Comparison of ENCODE assay signal across 8 mouse cellular contexts in genomic region chr11:69757303-69758089, GRCm38 (mm10). TPM values are rescaled to one million over a fixed set of nuclear protein-coding genes. Genes with fewer than 3 reads are reported as not detected.
A peak's percentile ranks its signal among the peaks of the same experiment; 100 is the strongest.
DNase-seq lines count a peak whose midpoint lies in the region; ATAC-seq and TF ChIP-seq lines count a peak whose summit lies in the region.

No protein-coding gene starts in this region.

- no peaks in the 10 kb centered on the region for H3K9me3 ChIP-seq in heart, embryonic 13.5 days
- no peaks in the 10 kb centered on the region for H3K9me3 ChIP-seq in G1E (replicated peaks)
- no peaks in the 10 kb centered on the region for H3K9me3 ChIP-seq in hindbrain, embryonic 10.5 days

- ATAC-seq in heart, embryonic 13.5 days (ENCODE audit: extremely low read depth, insufficient number of reproducible peaks, low FRiP score, low TSS enrichment): no peak
- no peak for ATAC-seq in G1E (ENCODE audit: extremely low read depth, insufficient number of reproducible peaks, low FRiP score, poor library complexity, severe bottlenecking)
- ATAC-seq in megakaryocyte progenitor cell, adult 5-6 weeks (replicated peaks; ENCODE audit: poor library complexity): peak; percentile 1; the same call in 1 of the 2 replicates

- H3K4me2 ChIP-seq in heart, embryonic 13.5 days: peak overlapping the region; percentile 75

- peak overlapping the region; percentile 99 for H3K27ac ChIP-seq in heart, embryonic 13.5 days (replicated peaks)
- peak overlapping the region; percentile 97 for H3K27ac ChIP-seq in hindbrain, embryonic 10.5 days

- 41% methylated on average over 9 of the region's 9 CpGs for WGBS in heart, embryonic 13.5 days
- WGBS in hindbrain, embryonic 10.5 days: 47% methylated on average over 9 of the region's 9 CpGs

- peaks cover 3% of the 10 kb centered on the region; the same call in 1 of the 2 replicates for H3K36me3 ChIP-seq in heart, embryonic 13.5 days
- H3K36me3 ChIP-seq in G1E (replicated peaks): peaks cover 13% of the 10 kb centered on the region
- H3K36me3 ChIP-seq in hindbrain, embryonic 10.5 days: no peaks in the 10 kb centered on the region

- intact Hi-C loops in left cerebral cortex, postnatal 14 days (cut with DNase I): loop anchor here (2.0 to 5.0 kb wide), 3 partner anchors 75 to 100 kb away; partner anchors contain the start of genes Nlgn2, Senp3, Sox15 and Tmem256

- peaks cover 56% of the 10 kb centered on the region for H3K4me1 ChIP-seq in heart, embryonic 13.5 days
- H3K4me1 ChIP-seq in G1E (ENCODE audit: insufficient read depth, low read depth, low read length): peaks cover 66% of the 10 kb centered on the region
- H3K4me1 ChIP-seq in hindbrain, embryonic 10.5 days (replicated peaks): peaks cover 59% of the 10 kb centered on the region

- H3K9ac ChIP-seq in heart, embryonic 13.5 days: peak overlapping the region; percentile 95

- no peak for TF ChIP-seq CTCF in G1E (IDR thresholded peaks at IDR 0.05; ENCODE audit: low read depth, low read length)

- H3K27me3 ChIP-seq in heart, embryonic 13.5 days (replicated peaks): no peaks in the 10 kb centered on the region
- H3K27me3 ChIP-seq in G1E (ENCODE audit: insufficient read depth, low read length): no peaks in the 10 kb centered on the region
- H3K27me3 ChIP-seq in hindbrain, embryonic 10.5 days (ENCODE audit: insufficient read depth, poor library complexity, severe bottlenecking): no peaks in the 10 kb centered on the region

- peak overlapping the region; percentile 69 for H3K4me3 ChIP-seq in heart, embryonic 13.5 days
- peak overlapping the region; percentile 73 for H3K4me3 ChIP-seq in G1E (ENCODE audit: low read depth, low read length)
- peak overlapping the region; percentile 66 for H3K4me3 ChIP-seq in hindbrain, embryonic 10.5 days

- no peak for DNase-seq in heart, adult 8-10 months (ENCODE audit: low spot score)
- DNase-seq in G1E (ENCODE audit: low spot score): no peak
- DNase-seq in hindbrain, embryonic 10.5 days (ENCODE audit: low spot score): no peak
- no peak for DNase-seq in thymus, postnatal 10 days (ENCODE audit: low spot score in 2 of 2)
- no peak for DNase-seq in left cerebral cortex, postnatal 14 days (ENCODE audit: low spot score in 2 of 2)
- DNase-seq in cerebellum, postnatal 36 days: no peak

RNA-seq across cellular contexts. Expression of gene Polr2a, which starts 0.9 kb away (rescaled TPM):
- 16.1 and 19.1 TPM in 2 replicates for polyA plus RNA-seq in heart, embryonic 13.5 days (2015; fragmentation: Nextera tagmentation; extraction: Ambion mirVana)
- total RNA-seq in heart, adult 8-10 months (2022): 10 to 100 TPM; 28.5 to 35.7 (median 32.9) TPM
- total RNA-seq in G1E (2014; fragmentation: Nextera tagmentation) (192 and 251 TPM in 2 replicates), G1E (2017) (21.3 and 26.2 TPM in 2 replicates)
- polyA plus RNA-seq in G1E (2012): 116 and 119 TPM in 2 replicates
- 31.1 and 37.9 TPM in 2 replicates for polyA plus RNA-seq in hindbrain, embryonic 10.5 days (2016; fragmentation: Nextera tagmentation; extraction: Ambion mirVana)
- 140 and 147 TPM in 2 replicates for total RNA-seq in megakaryocyte progenitor cell, adult 5-6 weeks (2015)
- total RNA-seq in megakaryocyte progenitor cell, adult 5-6 weeks (2017): 21.0 and 34.4 TPM in 2 replicates
- total RNA-seq in left cerebral cortex, postnatal 14 days (2021): 10 to 100 TPM; 54.3 to 54.4 TPM

RNA-seq across cellular contexts. Expression of gene Slc35g3, which starts 4.3 kb away (rescaled TPM):
- polyA plus RNA-seq in heart, embryonic 13.5 days (2015; fragmentation: Nextera tagmentation; extraction: Ambion mirVana): 0.19 and 0.51 TPM in 2 replicates
- total RNA-seq in heart, adult 8-10 months (2022): not detected
- 1.1 TPM in 1 of 2 replicates, not detected in the other for total RNA-seq in G1E (2014; fragmentation: Nextera tagmentation)
- total RNA-seq in G1E (2017): 0.27 TPM in 1 of 2 replicates, not detected in the other
- polyA plus RNA-seq in G1E (2012): 0.18 TPM in 2 replicates
- 0.50 TPM in 1 of 2 replicates, not detected in the other for polyA plus RNA-seq in hindbrain, embryonic 10.5 days (2016; fragmentation: Nextera tagmentation; extraction: Ambion mirVana)
- total RNA-seq in megakaryocyte progenitor cell, adult 5-6 weeks (2015): not detected in 2 replicates
- not detected in 2 replicates for total RNA-seq in megakaryocyte progenitor cell, adult 5-6 weeks (2017)
- total RNA-seq in left cerebral cortex, postnatal 14 days (2021): not detected

RNA-seq across cellular contexts. Expression of gene Zbtb4, which starts 8.2 kb away (rescaled TPM):
- 2.7 and 3.1 TPM in 2 replicates for polyA plus RNA-seq in heart, embryonic 13.5 days (2015; fragmentation: Nextera tagmentation; extraction: Ambion mirVana)
- 10 to 100 TPM; 43.7 to 52.4 (median 49.3) TPM for total RNA-seq in heart, adult 8-10 months (2022)
- total RNA-seq in G1E (2014; fragmentation: Nextera tagmentation) (18.4 and 19.0 TPM in 2 replicates), G1E (2017) (5.6 and 8.6 TPM in 2 replicates)
- 13.0 and 13.4 TPM in 2 replicates for polyA plus RNA-seq in G1E (2012)
- 0.80 and 1.2 TPM in 2 replicates for polyA plus RNA-seq in hindbrain, embryonic 10.5 days (2016; fragmentation: Nextera tagmentation; extraction: Ambion mirVana)
- 1.3 and 1.5 TPM in 2 replicates for total RNA-seq in megakaryocyte progenitor cell, adult 5-6 weeks (2015)
- total RNA-seq in megakaryocyte progenitor cell, adult 5-6 weeks (2017): 0.51 and 0.54 TPM in 2 replicates
- 10 to 100 TPM; 71.1 to 86.9 TPM for total RNA-seq in left cerebral cortex, postnatal 14 days (2021)

RNA-seq across cellular contexts. Expression of gene Chrnb1, which starts 38.2 kb away (rescaled TPM):
- polyA plus RNA-seq in heart, embryonic 13.5 days (2015; fragmentation: Nextera tagmentation; extraction: Ambion mirVana): 6.8 and 7.9 TPM in 2 replicates
- 1 to 10 TPM; 2.2 to 4.3 (median 3.8) TPM for total RNA-seq in heart, adult 8-10 months (2022)
- 2.3 and 2.8 TPM in 2 replicates for total RNA-seq in G1E (2014; fragmentation: Nextera tagmentation)
- total RNA-seq in G1E (2017): 1.1 and 1.2 TPM in 2 replicates
- polyA plus RNA-seq in G1E (2012): 0.39 and 0.50 TPM in 2 replicates
- 1.6 and 2.2 TPM in 2 replicates for polyA plus RNA-seq in hindbrain, embryonic 10.5 days (2016; fragmentation: Nextera tagmentation; extraction: Ambion mirVana)
- total RNA-seq in megakaryocyte progenitor cell, adult 5-6 weeks (2015): 0.24 and 1.6 TPM in 2 replicates
- 0.04 and 0.44 TPM in 2 replicates for total RNA-seq in megakaryocyte progenitor cell, adult 5-6 weeks (2017)
- under 1 TPM; 0.76 to 0.79 TPM for total RNA-seq in left cerebral cortex, postnatal 14 days (2021)

RNA-seq across cellular contexts. Expression of gene Fgf11, which starts 44.2 kb away (rescaled TPM):
- 2.0 and 2.3 TPM in 2 replicates for polyA plus RNA-seq in heart, embryonic 13.5 days (2015; fragmentation: Nextera tagmentation; extraction: Ambion mirVana)
- total RNA-seq in heart, adult 8-10 months (2022): 1 to 10 TPM; 2.1 to 3.3 (median 2.6) TPM
- 24.9 and 28.9 TPM in 2 replicates for total RNA-seq in G1E (2014; fragmentation: Nextera tagmentation)
- 3.6 and 4.2 TPM in 2 replicates for total RNA-seq in G1E (2017)
- 7.7 and 8.6 TPM in 2 replicates for polyA plus RNA-seq in G1E (2012)
- polyA plus RNA-seq in hindbrain, embryonic 10.5 days (2016; fragmentation: Nextera tagmentation; extraction: Ambion mirVana): 0.76 and 1.8 TPM in 2 replicates
- total RNA-seq in megakaryocyte progenitor cell, adult 5-6 weeks (2015): 0.22 and 0.52 TPM in 2 replicates
- 0.21 and 0.41 TPM in 2 replicates for total RNA-seq in megakaryocyte progenitor cell, adult 5-6 weeks (2017)
- 10 to 100 TPM; 15.4 to 20.4 TPM for total RNA-seq in left cerebral cortex, postnatal 14 days (2021)
